Comparison of ENCODE assay signal across 1 mouse cellular context in genomic region chr5:140388588-140389576, GRCm38 (mm10).
A peak's percentile ranks its signal among the peaks of the same experiment; 100 is the strongest.
TF ChIP-seq lines count a peak whose summit lies in the region.

Gene Snx8 (minus strand): TSS chr5:140389262.

TF ChIP-seq in CH12.LX, 34 proteins besides CTCF, POLR2A, EP300 and RAD21 (continued from another document):
- 0 out of 2 replicates have a peak, but pooled peaks have one; percentile 22 for TF ChIP-seq CHD2 (IDR thresholded peaks at IDR 0.05; ENCODE audit: low read length)
- TF ChIP-seq MEF2A (IDR thresholded peaks at IDR 0.05; ENCODE audit: borderline replicate concordance, low read depth, low read length), result peak; percentile 12; the same call in 1 of the 2 replicates
- TF ChIP-seq ETS1 (conservative IDR thresholded peaks at IDR 0.05; ENCODE audit: low read depth, low read length), result no peak; the same call in 1 of the 2 replicates
- no peak for TF ChIP-seq POLR2AphosphoS2 (IDR thresholded peaks at IDR 0.05; ENCODE audit: low read depth, low read length)
- TF ChIP-seq IRF4 (IDR thresholded peaks at IDR 0.05; ENCODE audit: low read depth, low read length), result peak; percentile 13; the same call in 1 of the 2 replicates
- peak; percentile 31; the same call in 1 of the 2 replicates for TF ChIP-seq CHD1 (IDR thresholded peaks at IDR 0.05; ENCODE audit: low read depth, low read length)
- no peak for TF ChIP-seq GABPA (IDR thresholded peaks at IDR 0.05; ENCODE audit: insufficient replicate concordance, low read depth, low read length)
- no peak for TF ChIP-seq JUND (conservative IDR thresholded peaks at IDR 0.05; ENCODE audit: low read depth, low read length)
- no peak for TF ChIP-seq ZNF384 (IDR thresholded peaks at IDR 0.05; ENCODE audit: low read depth, low read length)
- no peak for TF ChIP-seq RCOR1 (conservative IDR thresholded peaks at IDR 0.05; ENCODE audit: low read depth, low read length)
- peak; percentile 95 for TF ChIP-seq BHLHE40 (IDR thresholded peaks at IDR 0.05; ENCODE audit: low read depth, low read length)
- TF ChIP-seq SIN3A (IDR thresholded peaks at IDR 0.05; ENCODE audit: low read length), result peak; percentile 58
- TF ChIP-seq MXI1 (IDR thresholded peaks at IDR 0.05; ENCODE audit: low read depth, low read length), result peak; percentile 98
TF ChIP-seq in CH12.LX: peak in this region for 20.
